Mouse (Mus musculus) kidney, adult 2 months (tissue): Measurements from ENCODE around the gene Clec3b.

Experiments
- CTCF ChIP-seq: fragments of 200-500 bp; conservative IDR thresholded peaks from 2 replicates; pipeline ENCODE4 v1.5.1; 2011; ENCODE audit warnings: low read depth, mild to moderate bottlenecking, control low read depth, low read length, moderate library complexity, mixed read lengths; ENCODE audit not compliant: insufficient read depth, insufficient read length
- POLR2A ChIP-seq: fragments of 200-500 bp; IDR thresholded peaks from one replicate; pipeline ENCODE4 v1.6.1; 2011; ENCODE audit warnings: low read depth, low read length, control low read depth

- TF ChIP-seq CTCF, result no peak
- no peak for TF ChIP-seq POLR2A
These were observed 56.2 kb downstream of the Clec3b start for GRCm38 (mm10) chr9:123206948-123207347.
